Mouse (Mus musculus) gastrocnemius, adult 18-20 months (tissue): ENCODE data around the gene Reg4. TPM values are rescaled to one million over a fixed set of nuclear protein-coding genes. Genes with fewer than 3 reads are reported as not detected.

ENCODE experiments used
- DNase-seq: peaks from one replicate; pipeline ENCODE4 v3.0.0; 2021; ENCODE audit warnings: low spot score
- long read RNA-seq, 2 experiments: library from polyadenylated mRNA; stranded (forward); transcript quantifications; one replicate each; pipeline ENCODE4 v2.0.0; 2021
- total RNA-seq, 2 experiments: library from RNA; stranded (reverse); gene quantifications; 2 replicates each; pipeline ENCODE4 v1.2.3; 2021

The Reg4 gene
- not detected for total RNA-seq
- long read RNA-seq, experiment 1, result 0 reads
- long read RNA-seq, experiment 2, result 0 reads

- DNase-seq, result no peak
Observed at GRCm38 (mm10) chr3:98221856-98222255, at the start of gene Reg4. TSS of gene Reg4 (plus strand) at chr3:98222156.

GRCm38 (mm10) chr3:98178340-98178739, 43.6 kb upstream of the Reg4 start:
- peak; percentile 9 for DNase-seq

- peak; percentile 14 for DNase-seq
Observed at GRCm38 (mm10) chr3:98180805-98181204, 41.2 kb upstream of the Reg4 start.

GRCm38 (mm10) chr3:98185163-98185714, 36.7 kb upstream of the Reg4 start:
- DNase-seq, result no peak

GRCm38 (mm10) chr3:98187777-98188176, 34.2 kb upstream of the Reg4 start:
- no peak for DNase-seq

- DNase-seq, result no peak
Observed at GRCm38 (mm10) chr3:98197711-98198532, 24.0 kb upstream of the Reg4 start.

- DNase-seq, result peak; percentile 3
Observed at GRCm38 (mm10) chr3:98199747-98200146, 22.2 kb upstream of the Reg4 start.

- DNase-seq, result no peak
Observed at GRCm38 (mm10) chr3:98203282-98203681, 18.7 kb upstream of the Reg4 start.

GRCm38 (mm10) chr3:98206977-98207376, 15.0 kb upstream of the Reg4 start:
- no peak for DNase-seq

- DNase-seq, result no peak
Observed at GRCm38 (mm10) chr3:98209161-98209560, 12.8 kb upstream of the Reg4 start.

- no peak for DNase-seq
Observed at GRCm38 (mm10) chr3:98210860-98211259, 11.1 kb upstream of the Reg4 start.

GRCm38 (mm10) chr3:98211301-98212081, 10.5 kb upstream of the Reg4 start:
- no peak for DNase-seq

GRCm38 (mm10) chr3:98216296-98216695, 5.7 kb upstream of the Reg4 start:
- no peak for DNase-seq

- no peak for DNase-seq
Observed at GRCm38 (mm10) chr3:98223263-98223662, 1.3 kb downstream of the Reg4 start.

GRCm38 (mm10) chr3:98223783-98224580, 2.0 kb downstream of the Reg4 start:
- peak; percentile 64 for DNase-seq

GRCm38 (mm10) chr3:98224975-98225374, 3.0 kb downstream of the Reg4 start:
- DNase-seq, result no peak

GRCm38 (mm10) chr3:98225746-98226145, 3.8 kb downstream of the Reg4 start:
- DNase-seq, result no peak

GRCm38 (mm10) chr3:98226988-98227610, 5.1 kb downstream of the Reg4 start:
- peak; percentile 76 for DNase-seq

GRCm38 (mm10) chr3:98227763-98228162, 5.8 kb downstream of the Reg4 start:
- DNase-seq, result no peak

- DNase-seq, result no peak
Observed at GRCm38 (mm10) chr3:98229943-98230342, 8.0 kb downstream of the Reg4 start.

GRCm38 (mm10) chr3:98233504-98233903, 11.5 kb downstream of the Reg4 start:
- no peak for DNase-seq
